Mouse (Mus musculus) kidney, postnatal 0 days (tissue): ENCODE data around the gene Spred1. TPM values are rescaled to one million over a fixed set of nuclear protein-coding genes. Genes with fewer than 3 reads are reported as not detected.
"Not testable (repeated sequence)": the region's sequence is repeated elsewhere in the genome, so short reads cannot be mapped to it uniquely, and the experiment has no call there.

Source experiments
- ATAC-seq: fragments of 200-750 bp; cut with Nextera tagmentation; replicated peaks from 2 replicates; pipeline ENCODE4 v1.8.0; 2017; ENCODE audit warnings: low read depth, moderate number of reproducible peaks, moderate TSS enrichment, moderate library complexity; ENCODE audit not compliant: low FRiP score
- DNase-seq: peaks from one replicate; pipeline ENCODE4 v3.0.0-alpha.2; 2016; ENCODE audit warnings: low spot score
- H3K27ac ChIP-seq: fragments of 300-500 bp; sonication (generic); 2 replicates; pipeline ENCODE4 v1.5.1; 2014; ENCODE audit warnings: mild to moderate bottlenecking
- H3K27me3 ChIP-seq: fragments of 300-500 bp; sonication (generic); 2 replicates; pipeline ENCODE4 v1.6.1; 2014; ENCODE audit warnings: low read length, mixed read lengths; ENCODE audit not compliant: insufficient read depth
- H3K36me3 ChIP-seq: fragments of 300-500 bp; sonication (generic); 2 replicates; pipeline ENCODE4 v1.6.1; 2014; ENCODE audit warnings: low read length, mixed read lengths; ENCODE audit not compliant: insufficient read depth
- H3K4me1 ChIP-seq: fragments of 300-500 bp; sonication (generic); replicated peaks from 2 replicates; pipeline ENCODE4 v1.6.1; 2014; ENCODE audit warnings: antibody characterized with exemption, low read length, mixed read lengths; ENCODE audit not compliant: insufficient read depth
- H3K4me2 ChIP-seq: fragments of 300-500 bp; sonication (generic); 2 replicates; pipeline ENCODE4 v1.6.1; 2014; ENCODE audit warnings: mild to moderate bottlenecking, low read length, moderate library complexity, mixed read lengths
- H3K4me3 ChIP-seq: fragments of 300-500 bp; sonication (generic); replicated peaks from 2 replicates; pipeline ENCODE4 v1.5.1; 2014; ENCODE audit warnings: low read depth, low read length
- H3K9ac ChIP-seq: fragments of 300-500 bp; sonication (generic); 2 replicates; pipeline ENCODE4 v1.6.1; 2014; ENCODE audit warnings: low read depth, low read length
- H3K9me3 ChIP-seq: fragments of 300-500 bp; sonication (generic); replicated peaks from 2 replicates; pipeline ENCODE4 v1.6.1; 2016; ENCODE audit warnings: low read length, inconsistent platforms, mixed read lengths
- CTCF ChIP-seq: IDR thresholded peaks from 2 replicates; pipeline ENCODE4 v1.5.1; 2016; ENCODE audit warnings: antibody characterized with exemption, low read depth, mild to moderate bottlenecking, moderate library complexity
- WGBS: fragments of 180-500 bp; shearing (Covaris S2); extraction: QIAGEN DNeasy Blood & Tissue Kit; methylation state at CpG from one replicate; pipeline ENCODE4 v1.1.7; 2014; 5-methylcytosine and 5-hydroxymethylcytosine counted together
- polyA plus RNA-seq: library from polyadenylated mRNA; unstranded; fragments of >200 nt; fragmentation: Nextera tagmentation; extraction: Ambion mirVana; gene quantifications from 2 replicates; pipeline ENCODE4 v1.2.1, GENCODE M21; 2015

The Spred1 gene
- polyA plus RNA-seq, 1 experiment from 2014 or later: 17.5 TPM

DNA sequence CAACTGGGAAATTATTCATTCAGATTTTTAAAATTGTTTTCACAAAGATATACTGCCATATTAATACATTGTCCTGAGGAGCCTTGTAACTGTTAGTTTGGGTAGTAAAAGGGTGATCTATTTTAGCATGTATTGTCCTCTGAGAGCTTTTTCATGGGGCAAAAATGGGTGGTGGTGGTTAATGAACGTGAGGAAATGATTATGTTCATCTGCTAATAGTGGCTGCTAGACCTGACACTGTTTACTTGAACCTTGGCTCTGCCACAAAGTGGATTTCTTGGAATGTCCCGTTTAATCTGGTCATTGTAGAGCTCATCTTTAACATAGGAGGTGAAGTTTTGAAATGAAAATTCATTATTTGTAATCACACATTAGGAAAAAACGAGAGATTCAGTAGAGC lies 2.5 kb downstream of the Spred1 start:
- Histone ChIP-seq H3K4me2 (peak overlapping the region; percentile 71), H3K27me3 (no peaks in the 10 kb centered on the region), H3K36me3 (no peaks in the 10 kb centered on the region), H3K9ac (0 out of 2 replicates have a peak overlapping the region, but pooled peaks have one; percentile 27), H3K4me3 (peak overlapping the region; percentile 81), H3K27ac (no peak overlapping the region), H3K9me3 (no peaks in the 10 kb centered on the region), H3K4me1 (0 out of 2 replicates have a peak, but pooled peaks cover 3% of the 10 kb centered on the region)
- TF ChIP-seq CTCF: no peak
- no peak for DNase-seq
- ATAC-seq: no peak
- WGBS: 24% methylated on average over 3 of the region's 3 CpGs

GRCm38 (mm10) chr2:117124839-117125238 lies 3.7 kb downstream of the Spred1 start:
- H3K4me1 ChIP-seq: 0 out of 2 replicates have a peak, but pooled peaks cover 8% of the 10 kb centered on the region
- ATAC-seq: no peak
- H3K36me3 ChIP-seq: no peaks in the 10 kb centered on the region
- no peaks in the 10 kb centered on the region for H3K9me3 ChIP-seq
- peak overlapping the region; percentile 21; the same call in 1 of the 2 replicates for H3K4me2 ChIP-seq
- no peaks in the 10 kb centered on the region for H3K27me3 ChIP-seq
- no peak for DNase-seq
- no peak overlapping the region for H3K9ac ChIP-seq
- WGBS: 61% methylated on average over 2 of the region's 2 CpGs
- no peak for TF ChIP-seq CTCF
- H3K4me3 ChIP-seq: no peak overlapping the region
- H3K27ac ChIP-seq: no peak overlapping the region

- DNase-seq (peak; percentile 47), ATAC-seq (no peak)
- Histone ChIP-seq H3K4me2 (no peak overlapping the region), H3K4me3 (no peak overlapping the region), H3K27ac (no peak overlapping the region), H3K4me1 (peaks cover 8% of the 10 kb centered on the region; the same call in 1 of the 2 replicates), H3K9ac (no peak overlapping the region), H3K9me3 (no peaks in the 10 kb centered on the region), H3K36me3 (no peaks in the 10 kb centered on the region), H3K27me3 (no peaks in the 10 kb centered on the region)
- WGBS: 64% methylated on average over 2 of the region's 2 CpGs
- no peak for TF ChIP-seq CTCF
Observed at GRCm38 (mm10) chr2:117129156-117129555, 8.0 kb downstream of the Spred1 start.

DNA sequence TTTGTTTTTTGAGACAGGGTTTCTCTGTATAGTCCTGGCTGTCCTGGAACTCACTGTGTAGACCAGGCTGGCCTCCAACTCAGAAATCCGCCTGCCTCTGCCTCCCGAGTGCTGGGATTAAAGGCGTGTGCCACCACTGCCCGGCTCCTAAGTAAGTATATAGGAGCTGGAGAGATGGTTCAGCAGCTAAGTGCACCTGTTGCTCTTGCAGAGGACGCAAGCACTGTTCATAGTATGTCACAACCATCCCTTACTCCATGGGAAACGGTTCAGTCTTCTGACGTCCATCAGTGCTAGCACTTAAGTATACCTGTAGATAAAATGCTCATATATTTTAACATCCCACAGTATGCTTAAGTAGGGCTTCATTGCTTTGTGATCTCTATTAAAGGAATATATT lies 9.9 kb downstream of the Spred1 start:
- H3K9me3 ChIP-seq, H3K4me3 ChIP-seq, H3K9ac ChIP-seq, H3K27me3 ChIP-seq, H3K4me2 ChIP-seq, DNase-seq, H3K27ac ChIP-seq, H3K4me1 ChIP-seq, H3K36me3 ChIP-seq, ATAC-seq: not testable (repeated sequence)
- 95% methylated on average over 7 of the region's 7 CpGs for WGBS

DNA sequence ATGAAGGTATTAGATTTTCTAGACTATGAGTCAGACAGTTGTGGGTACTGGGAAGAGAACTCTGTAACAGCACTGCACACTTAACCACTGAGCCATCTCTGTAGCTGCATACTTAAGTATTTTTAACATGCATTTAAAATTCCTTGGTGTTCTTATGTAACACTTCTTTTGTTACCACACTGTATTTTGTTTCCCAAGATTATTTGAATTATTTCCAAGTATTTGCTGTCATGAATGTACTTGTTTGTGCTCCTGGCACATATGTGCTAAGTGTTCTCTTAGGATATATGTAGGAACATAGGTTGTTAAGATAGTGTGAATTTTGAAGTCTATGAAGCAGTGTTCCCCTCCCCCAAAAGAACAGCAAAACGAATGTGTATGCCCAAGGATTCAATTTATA lies 10.7 kb downstream of the Spred1 start:
- H3K27me3 ChIP-seq: no peaks in the 10 kb centered on the region
- no peak for ATAC-seq

DNA sequence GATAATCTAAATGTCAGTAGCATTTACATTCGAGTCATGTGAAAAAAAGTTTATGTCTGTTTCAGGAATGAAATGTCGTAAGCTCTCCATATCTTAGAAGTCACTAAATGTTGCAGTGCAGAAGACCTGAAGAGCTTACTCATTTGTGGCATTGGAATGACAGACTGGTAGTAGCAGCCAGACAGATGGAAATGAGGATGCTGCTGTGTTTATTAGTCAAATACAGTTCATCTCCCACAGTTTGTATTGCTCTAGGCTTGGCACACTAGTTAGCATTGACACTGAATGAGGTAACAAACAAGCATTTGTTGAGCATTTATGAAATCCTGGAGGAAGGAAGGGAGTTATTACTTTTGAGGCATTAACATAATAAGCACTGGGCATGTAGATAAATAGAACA lies 12.4 kb downstream of the Spred1 start:
- Histone ChIP-seq H3K4me2 (no peak overlapping the region), H3K9me3 (no peaks in the 10 kb centered on the region), H3K36me3 (no peaks in the 10 kb centered on the region), H3K4me3 (no peak overlapping the region), H3K9ac (no peak overlapping the region), H3K27me3 (no peaks in the 10 kb centered on the region), H3K27ac (no peak overlapping the region), H3K4me1 (peaks cover 8% of the 10 kb centered on the region; the same call in 1 of the 2 replicates)
- TF ChIP-seq CTCF: no peak
- DNase-seq: no peak
- WGBS: 83% methylated on average over 2 of the region's 2 CpGs
- ATAC-seq: no peak

More for the DNA sequence above, 10.7 kb downstream of the Spred1 start:
- no peak overlapping the region for H3K4me2 ChIP-seq
- H3K27ac ChIP-seq: no peak overlapping the region
- H3K36me3 ChIP-seq: no peaks in the 10 kb centered on the region
- H3K9ac ChIP-seq: no peak overlapping the region
- no peak for DNase-seq
- no peaks in the 10 kb centered on the region for H3K9me3 ChIP-seq
- H3K4me3 ChIP-seq: no peak overlapping the region
- TF ChIP-seq CTCF: no peak
- 47% methylated on average over 1 of the region's 1 CpGs for WGBS
- peaks cover 8% of the 10 kb centered on the region; the same call in 1 of the 2 replicates for H3K4me1 ChIP-seq

DNA sequence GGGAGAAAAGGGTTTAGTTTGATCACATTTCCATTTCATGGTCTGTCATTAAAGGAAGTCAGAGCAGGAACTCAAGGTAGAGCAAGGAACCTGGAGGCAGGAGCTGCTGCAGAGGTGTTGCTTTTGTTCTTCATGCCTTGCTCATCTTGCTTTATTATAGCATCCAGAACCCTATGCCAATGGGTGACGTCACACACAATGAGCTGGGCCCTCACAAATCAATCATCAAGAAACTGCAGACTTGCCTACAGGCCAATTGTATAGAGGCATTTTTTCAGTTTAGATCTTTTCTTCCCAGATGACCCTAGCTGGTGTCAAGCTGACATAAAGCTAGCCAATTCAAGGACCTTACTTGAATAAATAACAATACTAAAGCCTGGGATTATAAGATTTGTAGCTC lies 16.6 kb downstream of the Spred1 start:
- H3K4me2 ChIP-seq: no peak overlapping the region

More for the DNA sequence above, 16.6 kb downstream of the Spred1 start:
- no peaks in the 10 kb centered on the region for H3K36me3 ChIP-seq
- 52% methylated on average over 1 of the region's 1 CpGs for WGBS
- TF ChIP-seq CTCF: no peak
- H3K9ac ChIP-seq: no peak overlapping the region
- H3K27me3 ChIP-seq: no peaks in the 10 kb centered on the region
- H3K4me3 ChIP-seq: no peak overlapping the region
- H3K9me3 ChIP-seq: no peaks in the 10 kb centered on the region
- H3K4me1 ChIP-seq: peaks cover 6% of the 10 kb centered on the region; the same call in 1 of the 2 replicates
- ATAC-seq (no peak), DNase-seq (no peak)
- H3K27ac ChIP-seq: no peak overlapping the region
